ENCODE assay signal across 9 mouse cellular contexts in the genomic region with DNA sequence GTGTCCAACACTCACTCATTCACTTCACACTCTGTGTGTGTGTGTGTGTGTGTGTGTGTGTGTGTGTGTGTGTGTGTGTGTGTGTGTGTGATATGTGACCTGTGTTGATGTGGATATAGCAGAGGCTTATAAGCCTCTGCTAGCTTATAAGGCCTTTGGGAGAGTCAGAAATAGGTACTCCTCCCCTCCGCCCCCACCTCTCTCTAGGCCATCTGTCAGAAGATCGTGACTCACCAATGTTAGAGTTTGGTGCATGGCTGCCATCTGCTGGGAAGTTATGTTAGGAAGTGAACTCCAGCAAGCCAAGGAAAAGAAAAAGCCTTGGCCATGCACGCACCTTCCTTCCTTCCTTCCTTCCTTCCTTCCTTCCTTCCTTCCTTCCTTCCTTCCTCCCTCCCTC. TPM values are rescaled to one million over a fixed set of nuclear protein-coding genes. Genes with fewer than 3 reads are reported as not detected.
DNase-seq lines count a peak whose midpoint lies in the region; ATAC-seq and TF ChIP-seq lines count a peak whose summit lies in the region.
"Had no signal": no experiment of that assay in that cellular context is flagged by ENCODE, and none has a peak within 500 bp of the region (broad histone marks: within the 10 kb centered on the region; RNA-seq: fewer than 3 reads in every experiment).

No protein-coding gene starts in this region.

- intact Hi-C loops in left cerebral cortex, adult 2 months (cut with DNase I): loop anchor here (1.0 to 10.0 kb wide), 3 partner anchors 59 to 247 kb away; a partner anchor contains a TSS

- peak; percentile 58 for DNase-seq in heart, postnatal 0 days (ENCODE audit: low spot score)
- peak; percentile 74 for DNase-seq in adrenal gland, postnatal 10 days
- DNase-seq in fibroblast of lung, adult 2 months (ENCODE audit: low read depth): peak; percentile 61
- DNase-seq in left cerebral cortex, adult 2 months (ENCODE audit: extremely low spot score in 1 of 2, low spot score in 2 of 2): peak; percentile 84 to 85
- peak; percentile 93 for DNase-seq in midbrain, postnatal 0 days (ENCODE audit: low spot score)
- DNase-seq in stomach, postnatal 0 days (ENCODE audit: low spot score): peak; percentile 64

- no peak for ATAC-seq in heart, postnatal 0 days (ENCODE audit: insufficient read depth, low read depth)
- ATAC-seq in heart, embryonic 11.5 days (replicated peaks; ENCODE audit: insufficient number of reproducible peaks, low FRiP score, low TSS enrichment): no peak
- peak; percentile 77 for ATAC-seq in hindbrain, embryonic 15.5 days (ENCODE audit: low FRiP score, low read depth)
- ATAC-seq in midbrain, postnatal 0 days (ENCODE audit: low FRiP score): peak; percentile 82; the same call in 1 of the 2 replicates
- ATAC-seq in stomach, postnatal 0 days (ENCODE audit: low FRiP score, low TSS enrichment): peak; percentile 21; the same call in 1 of the 2 replicates

- H3K9me3 ChIP-seq in heart, postnatal 0 days (replicated peaks; ENCODE audit: control insufficient read depth, low read length): no peaks in the 10 kb centered on the region
- no peaks in the 10 kb centered on the region for H3K9me3 ChIP-seq in heart, embryonic 11.5 days (replicated peaks; ENCODE audit: control insufficient read depth, low read length)
- no peaks in the 10 kb centered on the region for H3K9me3 ChIP-seq in hindbrain, embryonic 15.5 days
- H3K9me3 ChIP-seq in midbrain, postnatal 0 days (ENCODE audit: low read length): no peaks in the 10 kb centered on the region
- no peaks in the 10 kb centered on the region for H3K9me3 ChIP-seq in stomach, postnatal 0 days (ENCODE audit: control insufficient read depth, low read length)
- H3K9me3 ChIP-seq: limb, embryonic 15.5 days had no signal

- no peak overlapping the region for H3K27ac ChIP-seq in heart, postnatal 0 days (ENCODE audit: low read depth)
- no peak overlapping the region for H3K27ac ChIP-seq in heart, embryonic 11.5 days (ENCODE audit: low read depth, low read length)
- H3K27ac ChIP-seq in hindbrain, embryonic 15.5 days (replicated peaks): no peak overlapping the region
- H3K27ac ChIP-seq in left cerebral cortex, adult 2 months: peak overlapping the region; percentile 76; the same call in 1 of the 2 replicates
- H3K27ac ChIP-seq in midbrain, postnatal 0 days (ENCODE audit: low read depth, low read length): no peak overlapping the region
- no peak overlapping the region for H3K27ac ChIP-seq in stomach, postnatal 0 days (replicated peaks)
- H3K27ac ChIP-seq: limb, embryonic 15.5 days had no signal

- no peak overlapping the region for H3K9ac ChIP-seq in heart, postnatal 0 days (replicated peaks; ENCODE audit: low read depth, low read length)
- no peak overlapping the region for H3K9ac ChIP-seq in heart, embryonic 11.5 days (ENCODE audit: low read depth, low read length)
- H3K9ac ChIP-seq in hindbrain, embryonic 15.5 days: no peak overlapping the region
- no peak overlapping the region for H3K9ac ChIP-seq in midbrain, postnatal 0 days (replicated peaks; ENCODE audit: low read length, poor library complexity, severe bottlenecking)
- no peak overlapping the region for H3K9ac ChIP-seq in stomach, postnatal 0 days (ENCODE audit: low read length)
- H3K9ac ChIP-seq: limb, embryonic 15.5 days had no signal

- no peak for TF ChIP-seq EP300 in heart, postnatal 0 days (IDR thresholded peaks at IDR 0.05; ENCODE audit: low read depth)
- no peak for TF ChIP-seq EP300 in stomach, postnatal 0 days (optimal IDR thresholded peaks at IDR 0.05)

- H3K36me3 ChIP-seq in heart, postnatal 0 days (replicated peaks; ENCODE audit: control insufficient read depth, insufficient read depth, low read length): 0 out of 2 replicates have a peak, but pooled peaks cover 13% of the 10 kb centered on the region
- H3K36me3 ChIP-seq in heart, embryonic 11.5 days (ENCODE audit: control insufficient read depth, insufficient read depth, low read length): no peaks in the 10 kb centered on the region
- H3K36me3 ChIP-seq in hindbrain, embryonic 15.5 days: peaks cover 35% of the 10 kb centered on the region
- peaks cover 20% of the 10 kb centered on the region for H3K36me3 ChIP-seq in midbrain, postnatal 0 days (ENCODE audit: insufficient read depth, low read length)
- H3K36me3 ChIP-seq in stomach, postnatal 0 days (ENCODE audit: control insufficient read depth, insufficient read depth, low read length): no peaks in the 10 kb centered on the region

- no peak overlapping the region for H3K4me2 ChIP-seq in heart, postnatal 0 days (ENCODE audit: low read depth, low read length)
- no peak overlapping the region for H3K4me2 ChIP-seq in heart, embryonic 11.5 days
- no peak overlapping the region for H3K4me2 ChIP-seq in hindbrain, embryonic 15.5 days
- H3K4me2 ChIP-seq in midbrain, postnatal 0 days (ENCODE audit: low read depth, low read length, poor library complexity, severe bottlenecking): no peak overlapping the region
- H3K4me2 ChIP-seq in stomach, postnatal 0 days (replicated peaks; ENCODE audit: low read depth): no peak overlapping the region
- H3K4me2 ChIP-seq: limb, embryonic 15.5 days had no signal

- H3K27me3 ChIP-seq in heart, postnatal 0 days (ENCODE audit: control insufficient read depth, insufficient read depth, low read length): peaks cover 16% of the 10 kb centered on the region
- H3K27me3 ChIP-seq in heart, embryonic 11.5 days (ENCODE audit: control insufficient read depth, insufficient read depth, low read length): peaks cover 13% of the 10 kb centered on the region
- no peaks in the 10 kb centered on the region for H3K27me3 ChIP-seq in hindbrain, embryonic 15.5 days
- H3K27me3 ChIP-seq in midbrain, postnatal 0 days (ENCODE audit: insufficient read depth, low read length): no peaks in the 10 kb centered on the region
- no peaks in the 10 kb centered on the region for H3K27me3 ChIP-seq in stomach, postnatal 0 days (ENCODE audit: control insufficient read depth, insufficient read depth, low read length)

- no peak overlapping the region for H3K4me3 ChIP-seq in heart, postnatal 0 days (ENCODE audit: low read depth, low read length)
- no peak overlapping the region for H3K4me3 ChIP-seq in heart, embryonic 11.5 days (ENCODE audit: low read depth, low read length)
- no peak overlapping the region for H3K4me3 ChIP-seq in hindbrain, embryonic 15.5 days
- no peak overlapping the region for H3K4me3 ChIP-seq in left cerebral cortex, adult 2 months
- no peak overlapping the region for H3K4me3 ChIP-seq in midbrain, postnatal 0 days (ENCODE audit: low read depth, low read length)
- no peak overlapping the region for H3K4me3 ChIP-seq in stomach, postnatal 0 days (ENCODE audit: low read depth, low read length)
- H3K4me3 ChIP-seq: limb, embryonic 15.5 days had no signal

- no peaks in the 10 kb centered on the region for H3K4me1 ChIP-seq in heart, postnatal 0 days (ENCODE audit: control insufficient read depth, insufficient read depth)
- H3K4me1 ChIP-seq in heart, embryonic 11.5 days (ENCODE audit: control insufficient read depth, insufficient read depth, low read length): no peaks in the 10 kb centered on the region
- no peaks in the 10 kb centered on the region for H3K4me1 ChIP-seq in hindbrain, embryonic 15.5 days (replicated peaks)
- no peaks in the 10 kb centered on the region for H3K4me1 ChIP-seq in midbrain, postnatal 0 days (ENCODE audit: insufficient read depth, low read length)
- H3K4me1 ChIP-seq in stomach, postnatal 0 days (replicated peaks; ENCODE audit: control insufficient read depth, insufficient read depth): no peaks in the 10 kb centered on the region
- H3K4me1 ChIP-seq: limb, embryonic 15.5 days had no signal

- WGBS in heart, postnatal 0 days: 9% methylated on average over 3 of the region's 3 CpGs
- 9% methylated on average over 3 of the region's 3 CpGs for WGBS in heart, embryonic 11.5 days (ENCODE audit: insufficient replicate concordance)
- 11% methylated on average over 3 of the region's 3 CpGs for WGBS in hindbrain, embryonic 15.5 days
- 6% methylated on average over 3 of the region's 3 CpGs for WGBS in midbrain, postnatal 0 days
- 9% methylated on average over 3 of the region's 3 CpGs for WGBS in stomach, postnatal 0 days

- TF ChIP-seq CTCF in heart, postnatal 0 days (IDR thresholded peaks at IDR 0.05; ENCODE audit: low read depth): peak; percentile 65
- TF ChIP-seq CTCF in left cerebral cortex, adult 2 months (IDR thresholded peaks at IDR 0.05): peak; percentile 57
- peak; percentile 83 for TF ChIP-seq CTCF in midbrain, postnatal 0 days (IDR thresholded peaks at IDR 0.05)
- TF ChIP-seq CTCF in stomach, postnatal 0 days (IDR thresholded peaks at IDR 0.05; ENCODE audit: low read depth): peak; percentile 77

RNA-seq across cellular contexts. Expression of a gene that starts 10.3 kb away (rescaled TPM):
- total RNA-seq in heart, postnatal 0 days (2014; rRNA removed; ENCODE audit: low replicate concordance): 0.19 and 5.0 TPM in 2 replicates
- 0.38 and 0.44 TPM in 2 replicates for polyA plus RNA-seq in heart, postnatal 0 days (2015; fragmentation: Nextera tagmentation; extraction: Ambion mirVana)
- 1.0 and 1.4 TPM in 2 replicates for polyA plus RNA-seq in heart, embryonic 11.5 days (2014; fragmentation: Nextera tagmentation; extraction: Ambion mirVana)
- total RNA-seq in adrenal gland, postnatal 10 days (2021): 1 to 10 TPM; 2.3 to 2.4 TPM
- polyA plus RNA-seq in hindbrain, embryonic 15.5 days (2015; fragmentation: Nextera tagmentation; extraction: Ambion mirVana): 2.4 and 2.9 TPM in 2 replicates
- 1 to 10 TPM; 3.9 to 5.1 TPM for total RNA-seq in left cerebral cortex, adult 2 months (2021)
- total RNA-seq in midbrain, postnatal 0 days (2014; rRNA removed): 2.1 and 2.2 TPM in 2 replicates
- polyA plus RNA-seq in midbrain, postnatal 0 days (2015; fragmentation: Nextera tagmentation; extraction: Ambion mirVana): 2.2 and 2.8 TPM in 2 replicates
- polyA plus RNA-seq in stomach, postnatal 0 days (2015; fragmentation: Nextera tagmentation; extraction: Ambion mirVana): 1.1 TPM in 2 replicates

RNA-seq across cellular contexts. Expression of a gene that starts 12.1 kb away (rescaled TPM):
- total RNA-seq in heart, postnatal 0 days (2014; rRNA removed; ENCODE audit: low replicate concordance): not detected in 2 replicates
- polyA plus RNA-seq in heart, postnatal 0 days (2015; fragmentation: Nextera tagmentation; extraction: Ambion mirVana): 1.1 and 1.4 TPM in 2 replicates
- 0.53 and 0.99 TPM in 2 replicates for polyA plus RNA-seq in heart, embryonic 11.5 days (2014; fragmentation: Nextera tagmentation; extraction: Ambion mirVana)
- total RNA-seq in adrenal gland, postnatal 10 days (2021): 1 to 10 TPM; 3.7 to 4.9 TPM
- 0.53 and 0.56 TPM in 2 replicates for polyA plus RNA-seq in hindbrain, embryonic 15.5 days (2015; fragmentation: Nextera tagmentation; extraction: Ambion mirVana)
- total RNA-seq in left cerebral cortex, adult 2 months (2021): 1 to 10 TPM in 1 of 2 experiments, not detected in 1; 3.1 TPM
- not detected in 2 replicates for total RNA-seq in midbrain, postnatal 0 days (2014; rRNA removed)
- 0.54 and 0.76 TPM in 2 replicates for polyA plus RNA-seq in midbrain, postnatal 0 days (2015; fragmentation: Nextera tagmentation; extraction: Ambion mirVana)
- polyA plus RNA-seq in stomach, postnatal 0 days (2015; fragmentation: Nextera tagmentation; extraction: Ambion mirVana): 3.2 and 3.7 TPM in 2 replicates

RNA-seq across cellular contexts. Expression of a gene that starts 13.5 kb away (rescaled TPM):
- total RNA-seq in heart, postnatal 0 days (2014; rRNA removed; ENCODE audit: low replicate concordance): 3.6 and 11.4 TPM in 2 replicates
- 4.2 and 5.2 TPM in 2 replicates for polyA plus RNA-seq in heart, postnatal 0 days (2015; fragmentation: Nextera tagmentation; extraction: Ambion mirVana)
- 34.9 and 37.8 TPM in 2 replicates for polyA plus RNA-seq in heart, embryonic 11.5 days (2014; fragmentation: Nextera tagmentation; extraction: Ambion mirVana)
- 10 to 100 TPM; 26.1 to 34.3 TPM for total RNA-seq in adrenal gland, postnatal 10 days (2021)
- 674 and 762 TPM in 2 replicates for polyA plus RNA-seq in hindbrain, embryonic 15.5 days (2015; fragmentation: Nextera tagmentation; extraction: Ambion mirVana)
- total RNA-seq in left cerebral cortex, adult 2 months (2021): 1,000 to 10,000 TPM; 1,205 to 1,260 TPM
- total RNA-seq in midbrain, postnatal 0 days (2014; rRNA removed): 923 and 924 TPM in 2 replicates
- 811 and 814 TPM in 2 replicates for polyA plus RNA-seq in midbrain, postnatal 0 days (2015; fragmentation: Nextera tagmentation; extraction: Ambion mirVana)
- polyA plus RNA-seq in stomach, postnatal 0 days (2015; fragmentation: Nextera tagmentation; extraction: Ambion mirVana): 21.7 and 24.1 TPM in 2 replicates

RNA-seq across cellular contexts. Expression of a gene that starts 18.2 kb away (rescaled TPM):
- 15.2 and 31.2 TPM in 2 replicates for total RNA-seq in heart, postnatal 0 days (2014; rRNA removed; ENCODE audit: low replicate concordance)
- 30.4 and 35.8 TPM in 2 replicates for polyA plus RNA-seq in heart, postnatal 0 days (2015; fragmentation: Nextera tagmentation; extraction: Ambion mirVana)
- polyA plus RNA-seq in heart, embryonic 11.5 days (2014; fragmentation: Nextera tagmentation; extraction: Ambion mirVana): 8.9 and 9.2 TPM in 2 replicates
- total RNA-seq in adrenal gland, postnatal 10 days (2021): 10 to 100 TPM; 25.8 to 29.1 TPM
- polyA plus RNA-seq in hindbrain, embryonic 15.5 days (2015; fragmentation: Nextera tagmentation; extraction: Ambion mirVana): 28.9 and 39.1 TPM in 2 replicates
- total RNA-seq in left cerebral cortex, adult 2 months (2021): 10 to 100 TPM; 25.9 to 26.6 TPM
- 20.6 and 23.5 TPM in 2 replicates for total RNA-seq in midbrain, postnatal 0 days (2014; rRNA removed)
- polyA plus RNA-seq in midbrain, postnatal 0 days (2015; fragmentation: Nextera tagmentation; extraction: Ambion mirVana): 43.7 and 46.5 TPM in 2 replicates
- polyA plus RNA-seq in stomach, postnatal 0 days (2015; fragmentation: Nextera tagmentation; extraction: Ambion mirVana): 66.6 and 71.0 TPM in 2 replicates

RNA-seq across cellular contexts. Expression of a gene that starts 25.7 kb away (rescaled TPM):
- total RNA-seq in heart, postnatal 0 days (2014; rRNA removed; ENCODE audit: low replicate concordance): not detected in 2 replicates
- polyA plus RNA-seq in heart, postnatal 0 days (2015; fragmentation: Nextera tagmentation; extraction: Ambion mirVana): 0.15 TPM in 1 of 2 replicates, not detected in the other
- 1.5 and 3.7 TPM in 2 replicates for polyA plus RNA-seq in heart, embryonic 11.5 days (2014; fragmentation: Nextera tagmentation; extraction: Ambion mirVana)
- not detected for total RNA-seq in adrenal gland, postnatal 10 days (2021)
- polyA plus RNA-seq in hindbrain, embryonic 15.5 days (2015; fragmentation: Nextera tagmentation; extraction: Ambion mirVana): 4.7 and 7.3 TPM in 2 replicates
- total RNA-seq in left cerebral cortex, adult 2 months (2021): 10 to 100 TPM; 11.0 to 11.9 TPM
- 0.99 and 4.9 TPM in 2 replicates for total RNA-seq in midbrain, postnatal 0 days (2014; rRNA removed)
- polyA plus RNA-seq in midbrain, postnatal 0 days (2015; fragmentation: Nextera tagmentation; extraction: Ambion mirVana): 0.32 and 0.43 TPM in 2 replicates
- 0.18 TPM in 2 replicates for polyA plus RNA-seq in stomach, postnatal 0 days (2015; fragmentation: Nextera tagmentation; extraction: Ambion mirVana)

Comparison
In these comparisons a context has a peak if more than half of its experiments do, and no peak if none do; other contexts are left out.
1. ATAC-seq: peak in hindbrain, embryonic 15.5 days (single experiment), midbrain, postnatal 0 days (single experiment) and stomach, postnatal 0 days (single experiment); none in heart, postnatal 0 days (single experiment) and heart, embryonic 11.5 days (single experiment).
2. RNA of a gene that starts 13.5 kb away (polyA plus RNA-seq): 811 to 814 TPM in midbrain, postnatal 0 days and 674 to 762 TPM in hindbrain, embryonic 15.5 days; 34.9 to 37.8 TPM in heart, embryonic 11.5 days, 21.7 to 24.1 TPM in stomach, postnatal 0 days and 4.2 to 5.2 TPM in heart, postnatal 0 days; every median in the first group is over 10 times any median in the second.
3. Peak in every context shown above with its lines, with median percentiles within 50 percentile points of each other: DNase-seq and CTCF ChIP-seq.